Mouse (Mus musculus): ENCODE measurements at regions not wholly inside any gene's neighbourhood (a gene's known extent, or its start where the extent isn't known, plus 50 kb on each side); places are given as distances from the start of the nearest gene placed in this dataset.

GRCm38 (mm10) chr3:19408283-19408682 lies 220.2 kb downstream of the 1700064H15Rik start:
- H3K4me1 ChIP-seq (ENCODE audit: control insufficient read depth, insufficient read depth, low read length) = no peaks in the 10 kb centered on the region
- 46% methylated on average over 2 of the region's 2 CpGs for WGBS
- no peak for ATAC-seq (ENCODE audit: insufficient read depth, low FRiP score)

GRCm38 (mm10) chr3:19407591-19408090 lies 220.8 kb downstream of the 1700064H15Rik start:
- Histone ChIP-seq H3K27me3 (ENCODE audit: control insufficient read depth, insufficient read depth, low read length) (no peaks in the 10 kb centered on the region), H3K27ac (ENCODE audit: low read length) (no peak overlapping the region), H3K36me3 (ENCODE audit: control insufficient read depth, insufficient read depth, low read length) (no peaks in the 10 kb centered on the region), H3K9ac (ENCODE audit: low read length) (no peak overlapping the region), H3K4me1 (ENCODE audit: control insufficient read depth, insufficient read depth, low read length) (no peaks in the 10 kb centered on the region), H3K9me3 (replicated peaks; ENCODE audit: control insufficient read depth, low read length) (no peaks in the 10 kb centered on the region), H3K4me2 (ENCODE audit: low read depth, low read length) (no peak overlapping the region), H3K4me3 (replicated peaks; ENCODE audit: low read length) (no peak overlapping the region)
- ATAC-seq (ENCODE audit: insufficient read depth, low FRiP score) = no peak
- 68% methylated on average over 2 of the region's 2 CpGs for WGBS

More at GRCm38 (mm10) chr3:19408283-19408682, 220.2 kb downstream of the 1700064H15Rik start:
- Histone ChIP-seq H3K27ac (ENCODE audit: low read length) (no peak overlapping the region), H3K9me3 (replicated peaks; ENCODE audit: control insufficient read depth, low read length) (no peaks in the 10 kb centered on the region), H3K36me3 (ENCODE audit: control insufficient read depth, insufficient read depth, low read length) (no peaks in the 10 kb centered on the region), H3K9ac (ENCODE audit: low read length) (no peak overlapping the region), H3K4me2 (ENCODE audit: low read depth, low read length) (no peak overlapping the region), H3K27me3 (ENCODE audit: control insufficient read depth, insufficient read depth, low read length) (no peaks in the 10 kb centered on the region), H3K4me3 (replicated peaks; ENCODE audit: low read length) (no peak overlapping the region)

- H3K27me3 ChIP-seq (ENCODE audit: control insufficient read depth, insufficient read depth, low read length) = no peaks in the 10 kb centered on the region
These were observed 221.9 kb downstream of the 1700064H15Rik start for GRCm38 (mm10) chr3:19406351-19407151.

GRCm38 (mm10) chr3:19385675-19386074 lies 242.8 kb downstream of the 1700064H15Rik start:
- Histone ChIP-seq H3K4me3 (replicated peaks; ENCODE audit: low read length) (no peak overlapping the region), H3K4me2 (ENCODE audit: low read depth, low read length) (no peak overlapping the region), H3K27me3 (ENCODE audit: control insufficient read depth, insufficient read depth, low read length) (no peaks in the 10 kb centered on the region), H3K9me3 (replicated peaks; ENCODE audit: control insufficient read depth, low read length) (no peaks in the 10 kb centered on the region), H3K27ac (ENCODE audit: low read length) (no peak overlapping the region), H3K4me1 (ENCODE audit: control insufficient read depth, insufficient read depth, low read length) (no peaks in the 10 kb centered on the region), H3K9ac (ENCODE audit: low read length) (no peak overlapping the region), H3K36me3 (ENCODE audit: control insufficient read depth, insufficient read depth, low read length) (no peaks in the 10 kb centered on the region)
- WGBS = 26% methylated on average over 2 of the region's 2 CpGs
- no peak for ATAC-seq (ENCODE audit: insufficient read depth, low FRiP score)

More at GRCm38 (mm10) chr3:19406351-19407151, 221.9 kb downstream of the 1700064H15Rik start:
- no peaks in the 10 kb centered on the region for H3K4me1 ChIP-seq (ENCODE audit: control insufficient read depth, insufficient read depth, low read length)
- no peak overlapping the region for H3K9ac ChIP-seq (ENCODE audit: low read length)
- no peaks in the 10 kb centered on the region for H3K9me3 ChIP-seq (replicated peaks; ENCODE audit: control insufficient read depth, low read length)
- H3K4me2 ChIP-seq (ENCODE audit: low read depth, low read length) = no peak overlapping the region
- H3K36me3 ChIP-seq (ENCODE audit: control insufficient read depth, insufficient read depth, low read length) = no peaks in the 10 kb centered on the region
- ATAC-seq (ENCODE audit: insufficient read depth, low FRiP score) = no peak
- 56% methylated on average over 14 of the region's 14 CpGs for WGBS
- no peak overlapping the region for H3K27ac ChIP-seq (ENCODE audit: low read length)
- H3K4me3 ChIP-seq (replicated peaks; ENCODE audit: low read length) = no peak overlapping the region

GRCm38 (mm10) chr3:19368998-19369397 lies 259.5 kb downstream of the 1700064H15Rik start:
- no peaks in the 10 kb centered on the region for H3K9me3 ChIP-seq (replicated peaks; ENCODE audit: control insufficient read depth, low read length)
- no peak overlapping the region for H3K4me2 ChIP-seq (ENCODE audit: low read depth, low read length)
- no peak overlapping the region for H3K4me3 ChIP-seq (replicated peaks; ENCODE audit: low read length)
- no peak overlapping the region for H3K27ac ChIP-seq (ENCODE audit: low read length)
- no peak overlapping the region for H3K9ac ChIP-seq (ENCODE audit: low read length)
- H3K36me3 ChIP-seq (ENCODE audit: control insufficient read depth, insufficient read depth, low read length) = no peaks in the 10 kb centered on the region
- WGBS = 81% methylated on average over 1 of the region's 1 CpGs
- H3K4me1 ChIP-seq (ENCODE audit: control insufficient read depth, insufficient read depth, low read length) = no peaks in the 10 kb centered on the region
- ATAC-seq (ENCODE audit: insufficient read depth, low FRiP score) = no peak
- H3K27me3 ChIP-seq (ENCODE audit: control insufficient read depth, insufficient read depth, low read length) = no peaks in the 10 kb centered on the region

GRCm38 (mm10) chr3:19367761-19368160 lies 260.7 kb downstream of the 1700064H15Rik start:
- no peak overlapping the region for H3K4me3 ChIP-seq (replicated peaks; ENCODE audit: low read length)
- WGBS = 67% methylated on average over 2 of the region's 2 CpGs
- H3K9ac ChIP-seq (ENCODE audit: low read length) = no peak overlapping the region
- H3K9me3 ChIP-seq (replicated peaks; ENCODE audit: control insufficient read depth, low read length) = no peaks in the 10 kb centered on the region
- no peaks in the 10 kb centered on the region for H3K27me3 ChIP-seq (ENCODE audit: control insufficient read depth, insufficient read depth, low read length)
- H3K36me3 ChIP-seq (ENCODE audit: control insufficient read depth, insufficient read depth, low read length) = no peaks in the 10 kb centered on the region
- H3K27ac ChIP-seq (ENCODE audit: low read length) = no peak overlapping the region
- H3K4me2 ChIP-seq (ENCODE audit: low read depth, low read length) = no peak overlapping the region
- no peaks in the 10 kb centered on the region for H3K4me1 ChIP-seq (ENCODE audit: control insufficient read depth, insufficient read depth, low read length)
- no peak for ATAC-seq (ENCODE audit: insufficient read depth, low FRiP score)
